Mouse (Mus musculus) neural tube, embryonic 11.5 days (tissue): ENCODE results near the gene Txnip. TPM values are rescaled to one million over a fixed set of nuclear protein-coding genes. Genes with fewer than 3 reads are reported as not detected.
"Not testable (repeated sequence)": the region's sequence is repeated elsewhere in the genome, so short reads cannot be mapped to it uniquely, and the experiment has no call there.

Experiments used
- ATAC-seq: fragments of 200-750 bp; cut with Nextera tagmentation; 2 replicates; pipeline ENCODE4 v1.8.0; 2017; ENCODE audit warnings: moderate number of reproducible peaks, mild to moderate bottlenecking, moderate TSS enrichment, moderate library complexity; ENCODE audit not compliant: insufficient read depth, low FRiP score, low TSS enrichment
- DNase-seq: peaks from one replicate; pipeline ENCODE4 v3.0.0-alpha.2; 2015; ENCODE audit warnings: low spot score
- H3K27ac ChIP-seq: fragments of 300-500 bp; sonication (generic); 2 replicates; pipeline ENCODE4 v1.5.1; 2014; ENCODE audit warnings: low read depth, mild to moderate bottlenecking, low read length
- H3K27me3 ChIP-seq: fragments of 300-500 bp; sonication (generic); 2 replicates; pipeline ENCODE4 v1.6.1; 2014; ENCODE audit warnings: mild to moderate bottlenecking, low read length, mixed read lengths; ENCODE audit not compliant: control insufficient read depth, insufficient read depth
- H3K36me3 ChIP-seq: fragments of 300-500 bp; sonication (generic); 2 replicates; pipeline ENCODE4 v1.6.1; 2014; ENCODE audit warnings: mild to moderate bottlenecking, low read length, moderate library complexity, mixed read lengths; ENCODE audit not compliant: control insufficient read depth, insufficient read depth
- H3K4me1 ChIP-seq: fragments of 300-500 bp; sonication (generic); 2 replicates; pipeline ENCODE4 v1.6.1; 2014; ENCODE audit warnings: low read length, mixed read lengths; ENCODE audit not compliant: control insufficient read depth, insufficient read depth
- H3K4me2 ChIP-seq: fragments of 300-500 bp; sonication (generic); 2 replicates; pipeline ENCODE4 v1.6.1; 2014; ENCODE audit warnings: low read depth, mild to moderate bottlenecking, moderate library complexity
- H3K4me3 ChIP-seq: fragments of 300-500 bp; sonication (generic); 2 replicates; pipeline ENCODE4 v1.5.1; 2014; ENCODE audit warnings: low read depth, low read length
- H3K9ac ChIP-seq: fragments of 300-500 bp; sonication (generic); 2 replicates; pipeline ENCODE4 v1.6.1; 2014; ENCODE audit warnings: mild to moderate bottlenecking, low read length
- H3K9me3 ChIP-seq: fragments of 300-500 bp; sonication (generic); 2 replicates; pipeline ENCODE4 v1.6.1; 2016; ENCODE audit warnings: low read length; ENCODE audit not compliant: control insufficient read depth
- WGBS: fragments of 180-500 bp; shearing (Covaris S2); extraction: QIAGEN DNeasy Blood & Tissue Kit; methylation state at CpG from one replicate; pipeline ENCODE4 v1.1.7; 2014; 5-methylcytosine and 5-hydroxymethylcytosine counted together
- polyA plus RNA-seq: library from polyadenylated mRNA; unstranded; fragments of >200 nt; fragmentation: Nextera tagmentation; extraction: Ambion mirVana; gene quantifications from 2 replicates; pipeline ENCODE4 v1.2.1, GENCODE M21; 2014

Gene Txnip
- polyA plus RNA-seq, 1 experiment from 2014 or later = 50.4 TPM

DNA sequence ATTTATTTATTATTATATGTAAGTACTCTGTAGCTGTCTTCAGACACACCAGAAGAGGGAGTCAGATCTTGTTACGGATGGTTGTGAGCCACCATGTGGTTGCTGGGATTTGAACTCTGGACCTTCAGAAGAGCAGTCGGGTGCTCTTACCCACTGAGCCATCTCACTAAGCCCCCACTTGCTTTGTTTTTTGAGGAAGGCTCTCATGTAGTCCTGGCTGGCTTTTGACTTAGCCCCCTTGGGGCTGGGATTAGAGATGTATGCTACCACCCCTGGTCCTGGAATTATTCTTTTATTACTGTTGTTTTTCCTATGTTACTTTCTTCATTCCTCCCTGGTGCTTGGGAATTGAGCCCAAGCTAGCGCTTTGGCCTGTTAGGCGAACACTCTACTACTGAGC lies 48.2 kb downstream of the Txnip start:
- ATAC-seq, H3K4me3 ChIP-seq, H3K4me2 ChIP-seq, H3K27me3 ChIP-seq, H3K36me3 ChIP-seq, H3K9me3 ChIP-seq, DNase-seq, H3K9ac ChIP-seq, H3K27ac ChIP-seq: not testable (repeated sequence)
- H3K4me1 ChIP-seq = peaks cover 17% of the 10 kb centered on the region
- WGBS = 87% methylated on average over 4 of the region's 4 CpGs

DNA sequence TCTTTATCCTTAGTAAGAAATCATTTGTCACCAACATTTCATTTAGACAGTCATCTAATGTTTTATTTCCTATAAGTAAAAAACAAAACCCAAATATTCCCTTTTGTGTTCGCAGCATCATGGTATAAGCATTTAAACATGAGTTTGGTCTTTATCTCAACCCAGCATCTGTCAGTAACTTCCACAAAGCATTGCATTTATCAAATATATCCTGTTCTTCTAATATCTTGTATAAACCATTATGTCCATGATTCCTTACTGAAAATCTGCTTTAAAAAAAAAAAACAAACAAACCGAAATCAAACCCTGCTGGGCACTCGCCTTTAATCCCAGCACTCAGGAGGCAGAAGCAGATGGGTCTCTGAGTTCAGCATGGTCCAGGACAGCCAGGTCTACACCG lies 48.9 kb downstream of the Txnip start:
- DNase-seq = no peak
- Histone ChIP-seq H3K27ac (no peak overlapping the region), H3K4me3 (no peak overlapping the region), H3K4me1 (peaks cover 17% of the 10 kb centered on the region), H3K27me3 (no peaks in the 10 kb centered on the region), H3K4me2 (no peak overlapping the region), H3K36me3 (no peaks in the 10 kb centered on the region), H3K9ac (no peak overlapping the region), H3K9me3 (no peaks in the 10 kb centered on the region)
- ATAC-seq = no peak
- 91% methylated on average over 4 of the region's 4 CpGs for WGBS

Other genes starting within 250 kb of the Txnip start
- gene BC107364, start 105.7 kb upstream of the Txnip start, polyA plus RNA-seq = not detected in 2 replicates
- 3.1 and 3.6 TPM in 2 replicates for gene Hfe2, start 32.8 kb upstream of the Txnip start, polyA plus RNA-seq
- gene Gm16253, start 19.0 kb downstream of the Txnip start, polyA plus RNA-seq = 0.46 and 0.49 TPM in 2 replicates
- gene Polr3gl, start 36.2 kb downstream of the Txnip start, polyA plus RNA-seq = 12.8 and 15.8 TPM in 2 replicates
- gene Ankrd34a, start 38.7 kb downstream of the Txnip start, polyA plus RNA-seq = 2.8 and 3.6 TPM in 2 replicates
- gene Lix1l, start 43.2 kb downstream of the Txnip start, polyA plus RNA-seq = 8.0 and 8.7 TPM in 2 replicates
- 187 and 188 TPM in 2 replicates for gene Rbm8a, start 72.0 kb downstream of the Txnip start, polyA plus RNA-seq
- 40.5 and 45.9 TPM in 2 replicates for gene Pex11b, start 77.4 kb downstream of the Txnip start, polyA plus RNA-seq
- not detected in 2 replicates for gene Gm42957, start 77.5 kb downstream of the Txnip start, polyA plus RNA-seq
- 0.72 and 0.86 TPM in 2 replicates for gene Itga10, start 87.6 kb downstream of the Txnip start, polyA plus RNA-seq
- 0.11 and 0.16 TPM in 2 replicates for gene Ankrd35, start 112.2 kb downstream of the Txnip start, polyA plus RNA-seq
- 30.3 and 35.2 TPM in 2 replicates for gene Pias3, start 138.4 kb downstream of the Txnip start, polyA plus RNA-seq
- gene Nudt17, start 150.6 kb downstream of the Txnip start, polyA plus RNA-seq = 12.7 and 14.3 TPM in 2 replicates
- gene Polr3c, start 169.7 kb downstream of the Txnip start, polyA plus RNA-seq = 38.4 and 43.7 TPM in 2 replicates
- 79.6 and 81.6 TPM in 2 replicates for gene Rnf115, start 169.7 kb downstream of the Txnip start, polyA plus RNA-seq